Mouse (Mus musculus): ENCODE measurements around the gene Adh5. TPM values are rescaled to one million over a fixed set of nuclear protein-coding genes. Genes with fewer than 3 reads are reported as not detected.
A peak's percentile ranks its signal among the peaks of the same experiment; 100 is the strongest.
"Not testable (repeated sequence)": the region's sequence is repeated elsewhere in the genome, so short reads cannot be mapped to it uniquely, and the experiment has no call there.

Gene Adh5
- total RNA-seq, 2 experiments from 2014 or later = 82.4 to 89.7 TPM

- DNase-seq = no peak
Observed at GRCm38 (mm10) chr3:138460260-138460659, 17.4 kb downstream of the Adh5 start.

DNA sequence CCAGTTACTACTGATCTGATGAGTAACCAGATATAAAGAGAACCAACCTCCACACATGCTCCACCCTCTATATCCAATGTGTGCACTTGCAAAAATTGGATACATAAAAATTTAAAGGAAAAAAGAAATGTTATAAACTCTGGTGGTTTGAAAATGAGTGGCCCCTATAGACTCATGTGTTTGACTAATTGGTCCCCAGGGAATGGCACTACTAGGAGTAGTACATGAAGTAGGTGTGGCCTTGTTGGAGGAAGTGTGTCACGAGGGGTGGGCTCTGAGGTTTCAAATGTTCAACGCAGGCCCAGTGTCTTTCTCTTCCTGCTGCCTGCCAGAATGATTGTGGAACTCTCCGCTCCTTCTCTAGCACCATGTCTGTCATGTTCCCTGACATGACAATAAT, 18.9 kb downstream of the Adh5 start:
- no peak for DNase-seq

- DNase-seq = no peak
Observed at GRCm38 (mm10) chr3:138463137-138463536, 20.2 kb downstream of the Adh5 start.

GRCm38 (mm10) chr3:138463807-138464206, 20.9 kb downstream of the Adh5 start:
- no peak for DNase-seq

DNA sequence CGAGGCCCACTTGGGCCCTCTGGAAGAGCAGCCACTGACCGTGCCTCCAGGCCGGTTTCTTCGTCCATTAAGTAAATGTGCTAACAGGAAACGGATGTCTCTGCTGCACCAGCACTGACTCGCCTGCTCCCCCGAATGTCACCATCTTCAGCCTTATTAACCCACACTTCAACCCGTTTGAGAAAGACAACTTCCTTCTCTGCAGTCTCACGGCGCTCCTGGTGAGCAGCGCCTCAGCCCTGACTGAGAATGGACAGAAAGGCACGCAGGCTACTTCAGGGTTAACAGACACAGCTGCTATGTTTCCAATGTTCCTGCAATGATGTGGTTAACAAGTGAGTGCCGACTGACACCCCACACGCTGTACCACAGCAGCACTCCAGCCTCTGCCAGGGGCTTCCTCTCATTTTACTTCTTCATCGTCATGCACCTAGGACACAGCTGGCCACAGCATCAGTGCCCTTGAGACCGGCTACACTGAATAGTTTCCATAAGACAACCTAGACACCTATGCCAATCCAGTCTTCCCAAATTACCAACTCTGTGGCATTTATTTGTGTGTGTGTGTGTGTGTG, 21.8 kb downstream of the Adh5 start:
- DNase-seq = no peak

- DNase-seq = not testable (repeated sequence)
Observed at GRCm38 (mm10) chr3:138466656-138467055, 23.8 kb downstream of the Adh5 start.

DNA sequence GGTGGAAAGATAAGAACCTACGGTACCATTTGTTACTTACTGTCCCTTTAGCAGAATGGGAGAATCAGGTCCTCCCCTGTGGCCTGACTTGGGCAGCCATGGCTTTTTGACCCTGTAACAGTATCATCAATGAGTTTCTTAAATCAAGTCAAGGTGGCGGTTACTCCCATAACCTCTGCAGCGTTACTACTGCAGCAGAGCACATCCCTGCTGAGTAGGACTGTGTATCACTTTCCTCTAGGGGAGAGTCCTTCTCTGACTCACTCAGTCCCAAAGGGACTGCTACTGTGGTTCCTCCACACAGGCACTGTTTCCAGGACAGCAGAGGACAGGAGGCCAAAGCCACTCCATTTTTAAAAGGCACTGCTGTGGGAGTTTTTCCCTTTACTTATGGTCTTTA, 28.2 kb downstream of the Adh5 start:
- DNase-seq = no peak

- DNase-seq = no peak
Observed at GRCm38 (mm10) chr3:138479489-138479888, 36.6 kb downstream of the Adh5 start.

DNA sequence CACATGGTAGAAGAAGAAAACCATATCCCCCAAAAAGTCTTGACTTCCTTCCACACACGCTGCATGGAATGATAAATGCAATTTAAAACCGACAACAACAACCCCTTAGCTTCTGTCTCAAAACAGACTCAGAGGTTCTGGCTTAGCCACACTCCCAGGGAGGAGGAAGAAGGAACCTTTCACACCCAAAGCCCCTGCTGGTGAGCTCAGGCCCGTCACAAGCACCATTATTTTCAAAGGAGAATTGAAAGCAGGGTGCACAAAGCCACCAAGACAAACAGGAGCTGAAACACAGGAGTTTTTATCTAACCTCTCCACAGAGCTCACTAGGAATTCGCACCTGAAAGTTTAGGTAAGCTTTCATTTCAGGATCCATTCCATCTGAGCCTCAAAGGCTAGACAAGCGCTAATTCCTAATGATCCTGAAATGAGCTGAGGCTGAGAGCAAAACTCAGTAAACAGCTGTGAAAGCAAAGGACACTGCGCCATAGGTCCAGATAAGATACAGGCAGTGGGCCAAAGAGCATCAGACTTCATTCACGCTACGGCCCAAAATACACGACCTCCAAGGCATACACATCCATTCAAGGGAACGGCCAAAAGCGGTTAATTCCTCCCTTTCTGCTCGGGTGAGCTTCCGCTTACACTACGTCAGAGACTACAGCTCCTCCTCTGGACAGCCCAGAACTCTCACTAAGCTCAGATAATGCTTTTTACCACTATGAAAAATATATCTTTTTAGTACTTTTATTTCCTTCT, 38.8 kb downstream of the Adh5 start:
- DNase-seq = peak; percentile 27 to 36

DNA sequence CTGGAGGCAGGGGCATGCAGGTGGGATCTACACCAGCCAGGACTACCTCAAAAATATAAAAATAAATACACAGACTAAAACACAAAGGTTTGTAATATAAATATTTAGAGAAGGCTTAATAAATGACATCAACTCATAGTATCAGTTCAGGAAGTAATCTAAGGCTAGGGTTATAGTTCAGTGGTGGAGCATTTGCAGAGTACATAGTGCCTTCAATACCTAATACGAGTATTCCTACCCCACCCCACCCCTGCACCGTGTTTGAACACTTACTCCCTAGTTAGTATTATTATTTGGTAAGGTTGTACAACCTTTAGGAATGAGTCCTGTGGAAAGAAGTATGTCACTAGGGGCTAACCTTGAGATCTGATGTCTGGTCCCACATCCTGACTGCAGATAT, 40.3 kb downstream of the Adh5 start:
- no peak for DNase-seq

- DNase-seq = no peak
Observed at GRCm38 (mm10) chr3:138488584-138489326, 45.9 kb downstream of the Adh5 start.

DNA sequence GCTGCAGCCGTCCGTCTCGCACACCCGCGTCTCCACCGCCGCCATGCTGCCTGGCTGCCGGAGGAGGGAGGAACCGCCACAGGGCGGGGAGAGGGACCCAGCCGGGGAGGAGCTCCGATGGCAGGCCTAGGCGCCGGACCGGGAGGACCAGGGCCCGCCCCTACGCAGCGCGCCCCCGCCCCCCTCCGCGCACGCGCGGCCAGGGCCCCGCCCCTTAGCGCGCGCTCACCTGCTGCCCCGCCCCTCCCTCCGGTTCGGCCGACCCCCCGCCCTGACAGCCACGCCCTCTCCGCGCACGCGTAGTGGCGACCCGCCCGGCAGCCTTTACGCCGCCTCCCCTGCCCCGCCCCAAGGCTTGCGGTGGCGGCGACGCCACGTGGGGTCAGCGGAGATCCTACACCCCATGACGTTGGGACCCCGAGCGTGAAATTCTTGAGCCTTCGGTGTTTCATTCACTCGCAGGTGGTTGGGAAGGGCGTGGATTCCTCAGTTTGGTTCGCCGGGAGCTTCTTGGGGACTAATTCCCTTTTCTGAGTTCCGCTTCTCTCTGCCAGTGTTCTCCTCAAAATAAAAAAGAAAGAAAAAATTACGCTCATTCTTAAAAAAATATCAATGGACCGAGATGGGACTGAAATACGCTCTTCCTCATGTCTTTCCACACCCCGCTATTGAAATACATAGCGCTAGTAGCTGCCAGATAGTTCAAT, 46.6 kb downstream of the Adh5 start, which contains the start of gene Metap1:
Metap1 (minus strand) TSS at position 189 of the 707 bp plus-strand sequence.
- peak; percentile 96 to 97 for DNase-seq

- no peak for DNase-seq
Observed at GRCm38 (mm10) chr3:138490034-138490337, 47.1 kb downstream of the Adh5 start.

- DNase-seq = no peak
Observed at GRCm38 (mm10) chr3:138493668-138494067, 50.8 kb downstream of the Adh5 start.

GRCm38 (mm10) chr3:138494565-138494964, 51.7 kb downstream of the Adh5 start:
- DNase-seq = no peak

GRCm38 (mm10) chr3:138495166-138496145, 52.6 kb downstream of the Adh5 start:
- no peak for DNase-seq

- no peak for DNase-seq
Observed at GRCm38 (mm10) chr3:138498731-138499130, 55.8 kb downstream of the Adh5 start.

- DNase-seq = no peak
Observed at GRCm38 (mm10) chr3:138499854-138500740, 57.2 kb downstream of the Adh5 start.

DNA sequence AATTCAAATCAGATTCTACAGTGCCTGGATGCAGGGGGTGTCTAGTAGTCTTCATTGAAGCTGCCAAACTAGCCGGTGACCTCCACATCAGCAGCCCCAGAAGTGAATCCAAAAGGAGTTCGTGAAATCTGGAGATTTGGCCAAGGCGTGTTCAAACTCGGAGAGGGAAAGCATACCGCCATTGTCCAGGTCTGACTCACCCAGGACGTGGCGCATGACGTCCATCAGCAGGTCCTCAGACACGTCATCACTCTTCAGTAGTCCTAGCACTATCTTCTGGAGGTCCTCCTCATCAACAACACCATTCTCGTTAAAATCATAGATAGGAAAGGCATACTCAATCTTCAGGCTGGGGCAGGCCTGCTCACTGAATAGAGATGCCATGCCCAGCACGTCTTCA, 60.9 kb downstream of the Adh5 start:
- DNase-seq = no peak

Measured in heart, adult 18-20 months (tissue).